Mouse (Mus musculus): ENCODE measurements around the gene Txndc5. TPM values are rescaled to one million over a fixed set of nuclear protein-coding genes. Genes with fewer than 3 reads are reported as not detected.
A peak's percentile ranks its signal among the peaks of the same experiment; 100 is the strongest.

Txndc5 gene
- 100 to 1,000 TPM; 106 to 177 TPM for total RNA-seq (2021)
- long read RNA-seq, experiment 1, transcript Txndc5-201 (10 exons, 2,843 nt), result major isoform, 202 of 213 reads
- long read RNA-seq, experiment 1, partial matches to known transcripts, result 3 of 213 reads
- long read RNA-seq, experiment 1, other reads (novel, unspliced or antisense), result 8 of 213 reads
- long read RNA-seq, experiment 2, transcript Txndc5-202 (3 exons, 2,781 nt), result minor isoform, 11 of 767 reads
- long read RNA-seq, experiment 2, transcript Txndc5-203 (10 exons, 2,586 nt), result minor isoform, 5 of 767 reads
- long read RNA-seq, experiment 2, transcript Txndc5-201 (10 exons, 2,843 nt), result major isoform, 705 of 767 reads
- long read RNA-seq, experiment 2, partial matches to known transcripts, result 18 of 767 reads
- long read RNA-seq, experiment 2, other reads (novel, unspliced or antisense), result 24 of 767 reads

DNA sequence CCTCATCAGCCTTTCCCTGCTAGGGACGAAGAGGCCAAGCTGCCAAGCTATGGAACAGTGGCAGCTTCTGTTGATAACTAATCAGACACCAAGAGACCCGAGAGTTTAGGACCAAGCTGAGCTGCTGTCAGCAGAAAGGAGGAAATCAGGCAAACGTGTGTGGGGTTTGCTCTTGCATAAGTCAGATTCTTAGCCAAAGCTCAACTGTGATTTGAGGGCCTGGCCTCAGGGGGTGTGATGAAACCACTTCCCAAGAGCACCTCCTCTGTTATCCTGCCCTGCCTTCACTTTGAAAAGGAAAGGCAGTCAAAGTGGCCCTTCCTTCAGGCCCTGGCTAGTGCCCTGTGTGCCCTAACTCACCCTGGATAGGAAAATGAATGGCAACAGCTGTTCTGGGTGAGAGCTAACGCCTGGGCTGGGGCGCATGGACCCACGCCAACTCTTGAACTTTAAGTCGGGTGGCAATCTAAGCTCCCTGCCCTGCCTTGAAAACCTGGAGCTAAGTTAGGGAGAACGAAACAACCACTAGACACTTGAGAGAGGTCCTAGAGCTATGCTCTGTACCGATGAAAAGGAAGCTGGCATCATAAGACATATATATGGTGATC, at the start of gene Txndc5:
Gene Txndc5 (minus strand): TSS at position 138 of the 608 bp plus-strand sequence.
- DNase-seq (ENCODE audit: low spot score in 2 of 2), result no peak

GRCm38 (mm10) chr13:38574668-38575067, 46.0 kb upstream of the Txndc5 start:
- no peak for DNase-seq (ENCODE audit: low spot score in 2 of 2)

DNA sequence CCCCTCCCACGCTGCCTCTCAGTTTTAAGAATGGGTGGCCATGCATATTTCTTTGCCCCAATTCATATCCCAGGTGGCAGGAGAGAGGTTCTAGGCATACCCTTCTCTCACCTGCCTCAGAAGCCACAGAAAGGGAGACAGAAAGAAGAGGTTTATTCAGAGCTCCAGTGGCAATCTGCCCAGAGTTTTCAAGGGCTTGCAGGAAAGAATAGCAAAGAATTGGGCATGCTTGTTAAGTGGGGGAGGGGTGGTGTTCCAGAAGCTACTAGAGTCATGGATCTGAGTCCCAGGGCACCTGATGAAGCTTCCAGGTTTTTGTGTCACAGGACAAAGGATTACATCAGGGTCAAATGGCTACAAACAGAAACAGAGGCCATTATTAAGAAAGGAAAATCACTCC, 44.7 kb upstream of the Txndc5 start:
- no peak for DNase-seq (ENCODE audit: low spot score in 2 of 2)

DNA sequence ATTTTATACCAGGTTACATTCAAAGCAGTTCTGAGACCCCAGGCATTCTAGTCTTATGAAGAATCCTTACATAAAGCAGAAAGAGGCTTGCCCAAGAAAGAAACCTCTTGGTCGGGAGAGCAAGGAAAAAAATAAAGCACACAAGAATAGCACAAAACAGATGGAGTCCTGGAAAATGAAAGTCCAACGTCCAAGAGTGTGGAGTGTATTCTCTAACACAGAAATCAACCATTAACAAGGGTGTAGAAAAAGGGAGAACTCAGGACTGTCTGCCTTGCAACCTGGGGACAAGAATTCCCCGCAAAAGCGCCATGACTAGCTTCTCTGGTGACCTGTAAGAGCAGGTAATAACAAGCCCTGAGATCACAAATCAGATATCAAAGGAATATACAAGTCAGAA, 36.6 kb upstream of the Txndc5 start:
- DNase-seq (ENCODE audit: low spot score in 2 of 2), result no peak

DNA sequence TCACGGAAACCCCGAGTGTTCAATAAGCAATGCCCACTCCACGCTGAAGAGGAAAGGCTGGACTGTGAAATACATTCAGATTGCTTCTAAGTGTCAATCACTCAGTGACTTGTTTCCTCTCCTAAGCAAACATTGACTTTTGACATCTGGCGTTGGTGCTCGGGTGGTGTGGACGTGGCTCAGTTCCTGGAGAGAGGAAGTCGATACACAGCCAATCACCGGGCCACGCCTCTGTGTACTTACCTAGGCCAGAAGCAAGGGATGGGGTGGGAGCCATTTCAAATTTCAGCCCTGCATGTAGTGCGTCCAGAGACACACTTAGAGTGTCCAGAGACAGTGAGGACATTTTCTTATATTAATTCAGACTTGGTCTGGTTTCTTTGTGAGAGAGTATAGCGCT, 26.0 kb upstream of the Txndc5 start:
- no peak for DNase-seq (ENCODE audit: low spot score in 2 of 2)

GRCm38 (mm10) chr13:38554210-38554609, 25.6 kb upstream of the Txndc5 start:
- no peak for DNase-seq (ENCODE audit: low spot score in 2 of 2)

- DNase-seq (ENCODE audit: low spot score in 2 of 2), result no peak
These were observed 20.1 kb upstream of the Txndc5 start for GRCm38 (mm10) chr13:38548681-38549080.

DNA sequence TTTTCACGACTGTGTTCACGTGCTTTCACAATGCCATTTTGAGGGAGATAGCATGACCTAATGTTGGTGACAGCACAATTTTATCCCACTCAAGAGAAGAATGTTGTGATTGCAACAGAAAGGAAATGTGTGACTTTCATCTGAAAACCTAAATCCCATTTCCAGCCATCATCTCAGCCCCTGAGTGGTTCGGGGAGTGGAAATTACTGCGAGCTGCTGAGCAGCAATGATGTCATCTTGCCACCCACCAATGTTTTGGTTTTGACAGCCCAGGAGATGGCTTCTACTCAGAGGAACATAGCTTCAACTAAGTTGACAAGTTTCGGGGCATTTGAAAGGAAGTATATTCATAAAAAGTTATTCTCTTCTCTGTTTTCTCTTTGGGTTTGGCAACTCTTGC, 19.1 kb upstream of the Txndc5 start:
- DNase-seq (ENCODE audit: low spot score in 2 of 2), result no peak

DNA sequence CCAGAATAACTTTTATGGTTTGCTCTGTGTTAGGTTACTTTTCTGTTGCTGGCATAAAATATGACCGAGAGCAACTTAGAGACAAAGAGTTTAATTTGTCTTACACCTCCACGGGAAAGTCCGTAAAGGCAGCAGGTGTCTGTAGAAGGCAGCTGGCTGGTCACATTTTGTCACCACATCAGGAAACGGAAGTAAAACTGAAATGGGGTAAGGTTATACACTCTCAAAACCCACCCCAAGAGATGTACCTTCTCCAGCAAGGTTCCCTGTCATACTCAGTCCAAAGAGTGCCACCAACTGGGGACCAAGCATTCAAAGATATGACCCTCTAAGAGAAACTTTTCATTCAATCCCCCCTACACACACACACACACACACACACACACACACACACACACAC, 18.1 kb upstream of the Txndc5 start:
- DNase-seq (ENCODE audit: low spot score in 2 of 2), result no peak

GRCm38 (mm10) chr13:38545460-38545859, 16.8 kb upstream of the Txndc5 start:
- no peak for DNase-seq (ENCODE audit: low spot score in 2 of 2)

DNA sequence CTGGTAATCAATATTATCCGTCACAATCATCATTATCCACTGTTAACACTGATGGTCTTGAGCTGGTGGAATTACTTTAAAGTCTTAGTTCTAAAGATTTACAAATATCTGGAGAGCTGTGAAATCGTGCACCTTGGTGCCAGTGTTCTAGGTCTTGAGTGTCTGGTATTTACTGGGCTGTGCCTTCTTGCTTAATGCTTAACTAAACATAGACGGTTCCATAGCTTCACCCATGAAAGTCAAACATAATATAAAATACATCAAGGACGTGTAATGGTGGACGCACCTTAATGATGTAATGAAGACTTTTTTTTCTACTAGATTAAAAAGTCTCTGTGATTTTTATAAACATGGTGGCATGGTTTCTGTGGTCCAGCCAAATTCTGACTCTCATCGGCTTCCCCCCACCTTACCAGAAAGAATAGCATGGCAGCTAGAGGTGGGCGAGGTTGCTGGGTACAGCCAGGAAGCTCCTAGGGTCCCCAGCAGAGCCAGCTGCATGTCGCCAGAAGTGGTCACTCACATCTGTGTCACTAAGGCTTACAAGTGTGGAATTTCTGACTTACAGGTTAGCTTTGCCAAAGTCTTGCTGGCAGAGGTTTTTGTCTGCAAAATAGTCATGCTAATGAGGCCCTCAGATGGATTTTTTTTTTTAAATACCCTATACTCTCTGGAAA, 16.3 kb upstream of the Txndc5 start:
- no peak for DNase-seq (ENCODE audit: low spot score in 2 of 2)

- DNase-seq (ENCODE audit: low spot score in 2 of 2), result no peak
These were observed 15.0 kb upstream of the Txndc5 start for GRCm38 (mm10) chr13:38543455-38544125.

DNA sequence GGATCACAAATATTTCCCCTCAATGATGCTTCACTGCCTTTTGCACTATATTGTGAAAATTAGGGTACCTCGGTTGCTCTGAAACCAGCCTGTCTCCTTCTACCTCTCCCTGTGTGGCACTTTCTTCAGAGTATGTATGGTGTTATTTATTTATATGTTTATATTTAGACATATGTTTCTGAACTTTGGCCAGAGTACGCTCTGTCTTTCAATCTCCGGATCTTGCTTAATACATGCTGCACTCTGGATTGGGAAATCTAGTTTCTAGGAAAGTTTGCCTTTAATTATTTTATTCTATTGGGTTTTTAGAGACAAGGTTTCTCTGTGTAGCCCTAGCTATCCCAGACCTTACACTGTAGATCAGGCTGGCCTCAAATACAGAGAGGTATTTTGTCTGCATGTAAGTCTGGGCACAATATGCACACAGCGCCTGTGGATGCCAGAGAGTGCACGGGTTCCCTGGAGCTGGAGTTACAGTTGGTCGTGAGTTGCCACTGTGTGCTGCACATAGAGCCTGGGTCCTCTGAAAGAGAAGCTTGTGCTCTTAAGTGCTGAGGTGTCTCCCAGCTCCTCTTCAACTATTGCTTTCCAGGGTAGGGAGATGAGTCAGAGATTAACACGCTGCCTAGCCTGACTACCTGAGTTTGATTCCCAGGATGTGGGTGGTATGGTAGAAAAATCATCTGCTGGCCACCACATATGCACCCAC, 10.7 kb upstream of the Txndc5 start:
- no peak for DNase-seq (ENCODE audit: low spot score in 2 of 2)

DNA sequence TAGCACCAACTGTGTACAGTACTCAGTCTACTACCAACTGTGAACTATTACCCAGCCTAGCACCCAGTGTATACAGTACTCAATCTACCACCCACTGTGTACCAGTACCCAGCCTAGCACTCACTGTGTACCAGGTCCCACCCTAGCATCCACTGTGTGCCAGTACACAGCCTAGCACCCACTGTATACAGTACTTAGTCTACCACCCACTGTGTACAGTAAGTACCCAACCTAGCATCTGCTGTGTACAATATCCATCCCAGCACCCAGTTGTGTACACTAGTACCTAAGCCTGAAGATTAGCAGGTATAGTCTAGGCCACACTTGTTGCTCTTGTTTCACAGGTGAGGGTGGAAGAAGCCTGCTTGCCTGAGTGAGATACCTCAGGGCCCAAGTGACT, 8.9 kb upstream of the Txndc5 start:
- DNase-seq (ENCODE audit: low spot score in 2 of 2), result no peak

- DNase-seq (ENCODE audit: low spot score in 2 of 2), result no peak
These were observed 6.1 kb upstream of the Txndc5 start for GRCm38 (mm10) chr13:38534731-38535130.

GRCm38 (mm10) chr13:38534016-38534415, 5.4 kb upstream of the Txndc5 start:
- no peak for DNase-seq (ENCODE audit: low spot score in 2 of 2)

DNA sequence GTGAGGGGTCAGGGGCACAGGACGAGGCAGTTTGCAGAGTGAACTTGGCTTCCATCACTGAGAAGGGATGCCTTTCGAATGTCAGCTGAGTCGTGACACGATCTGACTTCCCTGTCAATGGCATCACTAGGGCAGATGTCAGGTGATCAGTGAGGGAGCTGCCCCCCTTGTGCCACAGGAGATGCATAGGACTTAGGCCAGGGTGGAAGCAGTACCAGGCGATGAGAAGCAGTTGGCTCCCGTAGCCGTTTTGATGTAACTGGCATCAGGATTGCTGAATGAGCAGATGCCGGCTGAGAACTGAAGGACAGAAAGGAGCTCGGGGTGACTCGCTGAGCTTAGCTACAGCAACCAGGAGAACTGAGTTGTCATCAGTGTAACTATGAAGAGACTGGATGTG, 4.8 kb upstream of the Txndc5 start:
- no peak for DNase-seq (ENCODE audit: low spot score in 2 of 2)

DNA sequence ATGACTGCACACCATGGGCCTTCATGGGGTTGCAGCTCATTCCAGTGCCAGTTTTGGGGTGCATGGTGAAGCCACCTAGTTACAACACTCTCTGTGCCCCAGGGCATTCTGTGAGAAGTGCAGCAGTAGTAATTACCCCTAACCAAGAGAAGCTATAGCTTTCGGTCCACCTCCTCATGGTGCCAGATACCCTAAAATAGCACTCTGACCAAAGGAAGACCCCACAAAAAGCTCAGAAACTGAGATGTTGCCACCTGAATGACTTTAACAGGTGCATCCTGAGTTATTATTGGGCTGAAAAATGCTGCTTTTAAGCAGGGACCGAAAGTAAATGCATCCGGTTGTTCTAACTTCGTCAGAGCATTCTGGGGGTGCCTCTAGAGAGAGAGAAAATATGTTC, 2.9 kb upstream of the Txndc5 start:
- DNase-seq (ENCODE audit: low spot score in 2 of 2), result peak in 1 of 2 experiments; percentile 7

- DNase-seq (ENCODE audit: low spot score in 2 of 2), result no peak
These were observed 952 bp upstream of the Txndc5 start for GRCm38 (mm10) chr13:38529576-38529975.

GRCm38 (mm10) chr13:38527797-38528650, 600 bp downstream of the Txndc5 start:
- DNase-seq (ENCODE audit: low spot score in 2 of 2), result peak; percentile 94 to 95
